Mouse (Mus musculus): ENCODE measurements around the gene Tepp. TPM values are rescaled to one million over a fixed set of nuclear protein-coding genes. Genes with fewer than 3 reads are reported as not detected.

The Tepp gene
- 0.83 and 2.7 TPM in 2 replicates for polyA plus RNA-seq (2014; fragmentation: Nextera tagmentation; extraction: Ambion mirVana)

DNA sequence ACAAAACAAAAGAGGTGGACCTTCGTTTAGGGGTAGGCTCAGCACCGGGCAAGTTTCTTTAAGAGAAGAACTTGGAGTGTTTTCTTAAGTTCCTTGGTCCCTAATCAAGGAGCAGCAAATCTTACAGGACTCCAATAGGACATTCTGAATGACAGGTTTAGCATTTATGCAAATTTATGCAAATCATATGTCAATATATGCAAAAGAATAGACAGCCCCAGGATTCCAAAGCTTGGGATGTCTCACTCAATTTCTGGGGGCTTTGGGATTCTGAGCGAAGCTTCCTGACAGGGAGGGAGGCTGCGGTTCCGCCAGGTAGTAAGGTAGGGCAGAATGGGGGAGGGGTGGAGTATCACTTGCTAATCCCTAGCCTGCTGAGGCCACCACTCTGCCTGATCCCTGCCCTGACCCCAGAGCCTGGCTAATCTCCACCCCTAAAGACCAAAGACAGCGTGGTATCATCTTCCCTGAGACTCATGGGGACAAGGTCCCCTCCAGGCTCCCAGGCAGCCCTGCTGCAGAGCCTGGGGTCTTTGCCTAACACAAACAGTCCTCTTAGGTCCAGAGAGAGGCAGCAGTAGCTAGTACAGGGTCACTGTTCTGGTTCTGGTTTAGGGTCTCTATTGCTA lies at the start of gene Tepp:
TSS of gene Tepp (plus strand) at position 225 of the 629 bp plus-strand sequence.
- Histone ChIP-seq H3K4me3 (replicated peaks; ENCODE audit: low read depth, low read length) (no peak within 1 kb of the TSS), H3K27ac (replicated peaks; ENCODE audit: low read depth, low read length) (peak within 1 kb of the TSS; percentile 49; the same call in 1 of the 2 replicates), H3K9ac (replicated peaks; ENCODE audit: low read length) (no peak within 1 kb of the TSS), H3K4me1 (ENCODE audit: control insufficient read depth, insufficient read depth, low read length) (peaks cover 14% of the 10 kb centered on the region), H3K36me3 (ENCODE audit: control insufficient read depth, insufficient read depth, low read length) (no peaks in the 10 kb centered on the region), H3K4me2 (ENCODE audit: low read length) (no peak within 1 kb of the TSS), H3K27me3 (ENCODE audit: control insufficient read depth, insufficient read depth, low read length) (no peaks in the 10 kb centered on the region), H3K9me3 (ENCODE audit: control insufficient read depth, low read length) (no peaks in the 10 kb centered on the region)
- peak; percentile 48 for ATAC-seq (ENCODE audit: low FRiP score, low TSS enrichment)
- WGBS, result 22% methylated on average over 6 of the region's 6 CpGs
- peak; percentile 58 for DNase-seq

DNA sequence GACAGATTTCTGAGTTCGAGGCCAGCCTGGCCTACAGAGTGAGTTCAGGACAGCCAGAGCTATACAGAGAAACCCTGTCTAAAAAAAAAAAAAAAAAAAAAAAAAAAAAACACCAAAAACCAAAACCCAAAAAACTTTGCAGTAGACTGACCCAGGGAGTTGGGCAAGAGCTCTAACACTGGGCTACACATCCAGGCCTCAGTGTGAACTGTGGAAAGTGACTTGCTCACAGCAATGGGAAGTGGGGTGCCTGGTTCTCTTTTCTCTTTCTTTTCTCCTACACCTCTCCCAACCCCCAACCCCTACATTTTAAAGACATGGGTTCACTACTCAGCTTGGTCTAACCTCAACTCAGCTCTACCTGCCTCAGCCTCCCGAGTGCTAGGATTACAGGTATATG lies 48.2 kb upstream of the Tepp start:
- Histone ChIP-seq H3K9ac (replicated peaks; ENCODE audit: low read length) (no peak overlapping the region), H3K27me3 (ENCODE audit: control insufficient read depth, insufficient read depth, low read length) (no peaks in the 10 kb centered on the region), H3K36me3 (ENCODE audit: control insufficient read depth, insufficient read depth, low read length) (no peaks in the 10 kb centered on the region), H3K4me3 (replicated peaks; ENCODE audit: low read depth, low read length) (no peak overlapping the region), H3K27ac (replicated peaks; ENCODE audit: low read depth, low read length) (no peak overlapping the region), H3K4me2 (ENCODE audit: low read length) (no peak overlapping the region), H3K9me3 (ENCODE audit: control insufficient read depth, low read length) (no peaks in the 10 kb centered on the region), H3K4me1 (ENCODE audit: control insufficient read depth, insufficient read depth, low read length) (no peaks in the 10 kb centered on the region)
- DNase-seq (no peak), ATAC-seq (ENCODE audit: low FRiP score, low TSS enrichment) (no peak)
- WGBS, result 89% methylated on average over 2 of the region's 2 CpGs

DNA sequence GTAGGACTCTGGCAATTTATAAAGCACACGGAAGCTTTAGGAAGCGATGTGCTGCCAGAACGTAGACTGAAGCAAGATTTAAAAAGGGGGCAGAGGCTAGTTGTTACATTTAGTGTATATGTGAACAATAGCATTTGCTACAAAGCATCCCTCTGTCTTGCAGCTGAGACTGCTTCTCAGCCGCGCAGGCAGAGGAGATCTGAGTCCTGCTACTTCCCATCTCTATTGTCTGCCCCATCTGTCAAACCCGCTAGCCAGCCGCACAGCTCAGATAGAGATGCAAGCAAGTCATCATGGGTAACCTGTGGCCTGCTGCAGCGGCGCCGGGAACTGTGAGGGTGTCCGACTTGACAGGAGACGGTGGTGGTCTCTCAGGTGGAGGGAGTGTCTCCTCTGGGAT lies 39.9 kb upstream of the Tepp start:
- Histone ChIP-seq H3K9me3 (ENCODE audit: control insufficient read depth, low read length) (no peaks in the 10 kb centered on the region), H3K4me1 (ENCODE audit: control insufficient read depth, insufficient read depth, low read length) (no peaks in the 10 kb centered on the region), H3K4me3 (replicated peaks; ENCODE audit: low read depth, low read length) (no peak overlapping the region), H3K4me2 (ENCODE audit: low read length) (no peak overlapping the region), H3K9ac (replicated peaks; ENCODE audit: low read length) (no peak overlapping the region), H3K36me3 (ENCODE audit: control insufficient read depth, insufficient read depth, low read length) (no peaks in the 10 kb centered on the region), H3K27ac (replicated peaks; ENCODE audit: low read depth, low read length) (no peak overlapping the region), H3K27me3 (ENCODE audit: control insufficient read depth, insufficient read depth, low read length) (no peaks in the 10 kb centered on the region)
- ATAC-seq (ENCODE audit: low FRiP score, low TSS enrichment) (no peak), DNase-seq (peak; percentile 27)
- 60% methylated on average over 12 of the region's 12 CpGs for WGBS

DNA sequence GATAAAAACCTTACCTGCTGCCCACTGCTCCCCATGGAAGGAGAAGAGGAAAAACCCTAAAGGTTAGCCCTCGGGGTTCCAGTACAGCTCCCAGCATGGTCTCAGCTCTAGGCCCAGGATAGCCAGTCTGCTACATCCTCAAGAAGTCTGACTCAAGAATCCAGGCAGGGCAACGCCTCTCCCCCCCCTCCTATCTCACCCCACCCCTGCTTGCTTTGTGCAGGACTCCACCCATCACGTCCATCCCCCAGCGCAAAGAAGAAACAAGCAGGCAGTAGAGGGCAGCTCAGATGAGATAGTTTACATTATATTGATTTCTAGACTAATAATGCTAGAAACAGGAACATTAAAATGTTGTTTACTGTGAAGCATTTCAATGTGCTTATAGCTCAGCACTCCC lies 38.5 kb upstream of the Tepp start:
- no peaks in the 10 kb centered on the region for H3K9me3 ChIP-seq (ENCODE audit: control insufficient read depth, low read length)
- H3K4me1 ChIP-seq (ENCODE audit: control insufficient read depth, insufficient read depth, low read length), result no peaks in the 10 kb centered on the region
- H3K4me3 ChIP-seq (replicated peaks; ENCODE audit: low read depth, low read length), result no peak overlapping the region
- H3K36me3 ChIP-seq (ENCODE audit: control insufficient read depth, insufficient read depth, low read length), result no peaks in the 10 kb centered on the region
- WGBS, result 22% methylated on average over 4 of the region's 4 CpGs
- H3K4me2 ChIP-seq (ENCODE audit: low read length), result no peak overlapping the region
- no peak overlapping the region for H3K27ac ChIP-seq (replicated peaks; ENCODE audit: low read depth, low read length)
- DNase-seq, result no peak
- H3K9ac ChIP-seq (replicated peaks; ENCODE audit: low read length), result no peak overlapping the region
- H3K27me3 ChIP-seq (ENCODE audit: control insufficient read depth, insufficient read depth, low read length), result no peaks in the 10 kb centered on the region
- ATAC-seq (ENCODE audit: low FRiP score, low TSS enrichment), result no peak

- H3K9ac ChIP-seq (replicated peaks; ENCODE audit: low read length), result no peak overlapping the region
- H3K4me1 ChIP-seq (ENCODE audit: control insufficient read depth, insufficient read depth, low read length), result no peaks in the 10 kb centered on the region
- H3K36me3 ChIP-seq (ENCODE audit: control insufficient read depth, insufficient read depth, low read length), result no peaks in the 10 kb centered on the region
- no peaks in the 10 kb centered on the region for H3K27me3 ChIP-seq (ENCODE audit: control insufficient read depth, insufficient read depth, low read length)
- 43% methylated on average over 2 of the region's 2 CpGs for WGBS
- H3K27ac ChIP-seq (replicated peaks; ENCODE audit: low read depth, low read length), result no peak overlapping the region
- no peak overlapping the region for H3K4me3 ChIP-seq (replicated peaks; ENCODE audit: low read depth, low read length)
- ATAC-seq (ENCODE audit: low FRiP score, low TSS enrichment) (no peak), DNase-seq (peak; percentile 16)
- H3K4me2 ChIP-seq (ENCODE audit: low read length), result no peak overlapping the region
- no peaks in the 10 kb centered on the region for H3K9me3 ChIP-seq (ENCODE audit: control insufficient read depth, low read length)
Observed at GRCm38 (mm10) chr8:95272871-95273270, 37.5 kb upstream of the Tepp start.

DNA sequence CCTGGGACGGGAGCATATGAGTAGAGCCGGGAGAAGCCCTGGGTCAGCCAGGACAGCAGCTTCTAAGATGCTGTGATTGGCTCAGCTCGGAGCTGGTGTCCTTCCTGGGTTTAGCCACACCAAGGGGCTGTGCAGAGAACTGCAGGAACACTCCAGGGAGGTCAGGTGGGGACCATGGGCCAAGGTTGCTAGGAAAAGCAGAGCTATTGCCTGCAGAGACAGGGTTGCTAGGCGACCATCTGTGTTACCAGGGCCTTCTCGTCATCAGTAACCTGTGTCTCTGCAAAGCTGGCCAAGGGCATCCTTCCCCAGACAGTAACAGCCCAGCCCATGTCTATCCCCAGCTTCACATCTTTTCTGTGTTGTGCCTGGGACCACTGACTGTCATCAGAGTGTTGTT lies 28.9 kb upstream of the Tepp start:
- no peak overlapping the region for H3K4me2 ChIP-seq (ENCODE audit: low read length)
- no peak overlapping the region for H3K9ac ChIP-seq (replicated peaks; ENCODE audit: low read length)
- H3K36me3 ChIP-seq (ENCODE audit: control insufficient read depth, insufficient read depth, low read length), result no peaks in the 10 kb centered on the region
- ATAC-seq (ENCODE audit: low FRiP score, low TSS enrichment), result 0 out of 2 replicates have a peak, but pooled peaks have one; percentile 27
- 0 out of 2 replicates have a peak overlapping the region, but pooled peaks have one; percentile 20 for H3K27ac ChIP-seq (replicated peaks; ENCODE audit: low read depth, low read length)
- 48% methylated on average over 5 of the region's 5 CpGs for WGBS
- peak; percentile 53 for DNase-seq
- H3K9me3 ChIP-seq (ENCODE audit: control insufficient read depth, low read length), result no peaks in the 10 kb centered on the region
- peaks cover 9% of the 10 kb centered on the region for H3K4me1 ChIP-seq (ENCODE audit: control insufficient read depth, insufficient read depth, low read length)
- H3K27me3 ChIP-seq (ENCODE audit: control insufficient read depth, insufficient read depth, low read length), result no peaks in the 10 kb centered on the region
- H3K4me3 ChIP-seq (replicated peaks; ENCODE audit: low read depth, low read length), result no peak overlapping the region

DNA sequence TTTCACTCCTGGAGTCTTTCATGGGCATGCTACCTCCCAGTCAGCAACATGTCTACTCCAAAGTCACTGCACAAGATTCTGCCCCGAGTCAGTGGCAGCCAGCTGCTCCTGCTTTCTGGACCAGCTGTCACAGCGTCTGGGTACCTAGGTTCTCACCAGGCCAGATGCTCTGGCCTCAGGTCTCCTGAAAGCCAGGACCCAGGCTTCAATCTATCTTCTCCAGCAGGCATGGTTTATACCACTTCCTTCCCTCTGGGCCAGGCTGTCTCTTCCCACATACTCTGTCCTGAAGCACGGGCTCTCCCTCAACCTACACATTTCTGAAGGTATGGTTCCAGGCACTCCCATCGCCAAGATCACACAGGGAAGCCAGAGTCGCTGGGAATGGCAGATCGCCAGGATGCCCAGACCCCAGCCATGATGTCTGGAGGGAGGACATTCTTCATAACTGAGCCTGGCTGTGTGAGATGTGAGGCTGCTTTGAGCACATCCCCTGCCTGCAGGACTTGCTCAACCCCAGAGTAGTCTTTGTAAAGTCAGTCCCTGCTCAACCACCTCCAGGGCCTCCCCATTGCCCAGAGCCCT lies 21.2 kb upstream of the Tepp start:
- no peak for DNase-seq
- 78% methylated on average over 6 of the region's 6 CpGs for WGBS

GRCm38 (mm10) chr8:95293172-95293571 lies 17.2 kb upstream of the Tepp start:
- Histone ChIP-seq H3K4me2 (ENCODE audit: low read length) (no peak overlapping the region), H3K4me1 (ENCODE audit: control insufficient read depth, insufficient read depth, low read length) (no peaks in the 10 kb centered on the region), H3K36me3 (ENCODE audit: control insufficient read depth, insufficient read depth, low read length) (no peaks in the 10 kb centered on the region), H3K27me3 (ENCODE audit: control insufficient read depth, insufficient read depth, low read length) (no peaks in the 10 kb centered on the region), H3K4me3 (replicated peaks; ENCODE audit: low read depth, low read length) (no peak overlapping the region), H3K9ac (replicated peaks; ENCODE audit: low read length) (no peak overlapping the region), H3K27ac (replicated peaks; ENCODE audit: low read depth, low read length) (no peak overlapping the region), H3K9me3 (ENCODE audit: control insufficient read depth, low read length) (no peaks in the 10 kb centered on the region)
- DNase-seq (no peak), ATAC-seq (ENCODE audit: low FRiP score, low TSS enrichment) (no peak)
- 86% methylated on average over 11 of the region's 11 CpGs for WGBS

More for the DNA sequence above, 21.2 kb upstream of the Tepp start:
- no peak overlapping the region for H3K9ac ChIP-seq (replicated peaks; ENCODE audit: low read length)
- H3K4me1 ChIP-seq (ENCODE audit: control insufficient read depth, insufficient read depth, low read length), result no peaks in the 10 kb centered on the region
- H3K36me3 ChIP-seq (ENCODE audit: control insufficient read depth, insufficient read depth, low read length), result no peaks in the 10 kb centered on the region
- H3K4me2 ChIP-seq (ENCODE audit: low read length), result no peak overlapping the region
- no peaks in the 10 kb centered on the region for H3K27me3 ChIP-seq (ENCODE audit: control insufficient read depth, insufficient read depth, low read length)
- H3K27ac ChIP-seq (replicated peaks; ENCODE audit: low read depth, low read length), result no peak overlapping the region
- H3K4me3 ChIP-seq (replicated peaks; ENCODE audit: low read depth, low read length), result no peak overlapping the region
- H3K9me3 ChIP-seq (ENCODE audit: control insufficient read depth, low read length), result no peaks in the 10 kb centered on the region
- ATAC-seq (ENCODE audit: low FRiP score, low TSS enrichment), result no peak

- Histone ChIP-seq H3K9me3 (ENCODE audit: control insufficient read depth, low read length) (no peaks in the 10 kb centered on the region), H3K9ac (replicated peaks; ENCODE audit: low read length) (no peak overlapping the region), H3K27ac (replicated peaks; ENCODE audit: low read depth, low read length) (no peak overlapping the region), H3K4me2 (ENCODE audit: low read length) (no peak overlapping the region), H3K4me1 (ENCODE audit: control insufficient read depth, insufficient read depth, low read length) (no peaks in the 10 kb centered on the region), H3K27me3 (ENCODE audit: control insufficient read depth, insufficient read depth, low read length) (no peaks in the 10 kb centered on the region), H3K4me3 (replicated peaks; ENCODE audit: low read depth, low read length) (no peak overlapping the region), H3K36me3 (ENCODE audit: control insufficient read depth, insufficient read depth, low read length) (no peaks in the 10 kb centered on the region)
- DNase-seq (no peak), ATAC-seq (ENCODE audit: low FRiP score, low TSS enrichment) (peak; percentile 34; the same call in 1 of the 2 replicates)
- 81% methylated on average over 7 of the region's 7 CpGs for WGBS
Observed at GRCm38 (mm10) chr8:95293891-95294290, 16.5 kb upstream of the Tepp start.
